Mouse (Mus musculus): ENCODE measurements around the gene Ank2. TPM values are rescaled to one million over a fixed set of nuclear protein-coding genes. Genes with fewer than 3 reads are reported as not detected.
"Not testable (repeated sequence)": the region's sequence is repeated elsewhere in the genome, so short reads cannot be mapped to it uniquely, and the experiment has no call there.

Gene Ank2
- total and polyA plus RNA-seq, 2 experiments from 2014 or later = 160 to 575 TPM

- DNase-seq = no peak
- Histone ChIP-seq H3K4me1 (ENCODE audit: insufficient read depth) (no peaks in the 10 kb centered on the region), H3K36me3 (ENCODE audit: insufficient read depth) (no peaks in the 10 kb centered on the region; the same call in 1 of the 2 replicates), H3K9ac (no peak overlapping the region), H3K4me3 (ENCODE audit: low read depth, low read length) (no peak overlapping the region), H3K4me2 (ENCODE audit: low read depth) (no peak overlapping the region), H3K27me3 (ENCODE audit: insufficient read depth, low read length) (no peaks in the 10 kb centered on the region), H3K9me3 (ENCODE audit: low read length) (no peaks in the 10 kb centered on the region), H3K27ac (ENCODE audit: low read depth, low read length) (no peak overlapping the region)
- no peak for TF ChIP-seq CTCF (IDR thresholded peaks at IDR 0.05; ENCODE audit: low read depth)
- WGBS = 42% methylated on average over 8 of the region's 8 CpGs
- peak; percentile 38; the same call in 1 of the 2 replicates for ATAC-seq
Observed at GRCm38 (mm10) chr3:127345860-127346459, 153.2 kb downstream of the Ank2 start.

- ATAC-seq (no peak), DNase-seq (no peak)
- Histone ChIP-seq H3K4me1 (ENCODE audit: insufficient read depth) (no peaks in the 10 kb centered on the region), H3K4me2 (ENCODE audit: low read depth) (no peak overlapping the region), H3K36me3 (ENCODE audit: insufficient read depth) (peaks cover 5% of the 10 kb centered on the region; the same call in 1 of the 2 replicates), H3K9ac (no peak overlapping the region), H3K27ac (ENCODE audit: low read depth, low read length) (no peak overlapping the region), H3K27me3 (ENCODE audit: insufficient read depth, low read length) (no peaks in the 10 kb centered on the region), H3K4me3 (ENCODE audit: low read depth, low read length) (no peak overlapping the region), H3K9me3 (ENCODE audit: low read length) (no peaks in the 10 kb centered on the region)
- TF ChIP-seq CTCF (IDR thresholded peaks at IDR 0.05; ENCODE audit: low read depth) = no peak
- WGBS = 47% methylated on average over 2 of the region's 2 CpGs
Observed at GRCm38 (mm10) chr3:127341300-127341699, 157.8 kb downstream of the Ank2 start.

- ATAC-seq = no peak
- Histone ChIP-seq H3K27ac (ENCODE audit: low read depth, low read length) (no peak overlapping the region), H3K4me3 (ENCODE audit: low read depth, low read length) (no peak overlapping the region), H3K27me3 (ENCODE audit: insufficient read depth, low read length) (no peaks in the 10 kb centered on the region), H3K9me3 (ENCODE audit: low read length) (no peaks in the 10 kb centered on the region), H3K36me3 (ENCODE audit: insufficient read depth) (peaks cover 7% of the 10 kb centered on the region; the same call in 1 of the 2 replicates), H3K4me1 (ENCODE audit: insufficient read depth) (no peaks in the 10 kb centered on the region), H3K9ac (no peak overlapping the region), H3K4me2 (ENCODE audit: low read depth) (no peak overlapping the region)
- no peak for TF ChIP-seq CTCF (IDR thresholded peaks at IDR 0.05; ENCODE audit: low read depth)
- 87% methylated on average over 6 of the region's 6 CpGs for WGBS
- no peak for DNase-seq
Observed at GRCm38 (mm10) chr3:127334876-127335275, 164.3 kb downstream of the Ank2 start.

- H3K9me3 ChIP-seq (ENCODE audit: low read length) = no peaks in the 10 kb centered on the region
Observed at GRCm38 (mm10) chr3:127331562-127331961, 167.6 kb downstream of the Ank2 start.

GRCm38 (mm10) chr3:127326355-127326754, 172.8 kb downstream of the Ank2 start:
- Histone ChIP-seq H3K4me2 (ENCODE audit: low read depth) (no peak overlapping the region), H3K4me1 (ENCODE audit: insufficient read depth) (no peaks in the 10 kb centered on the region), H3K27ac (ENCODE audit: low read depth, low read length) (no peak overlapping the region), H3K9me3 (ENCODE audit: low read length) (no peaks in the 10 kb centered on the region), H3K9ac (no peak overlapping the region), H3K27me3 (ENCODE audit: insufficient read depth, low read length) (no peaks in the 10 kb centered on the region), H3K36me3 (ENCODE audit: insufficient read depth) (no peaks in the 10 kb centered on the region), H3K4me3 (ENCODE audit: low read depth, low read length) (no peak overlapping the region)
- 86% methylated on average over 8 of the region's 8 CpGs for WGBS
- peak; percentile 42; the same call in 1 of the 2 replicates for TF ChIP-seq CTCF (IDR thresholded peaks at IDR 0.05; ENCODE audit: low read depth)
- no peak for DNase-seq
- ATAC-seq = peak; percentile 36; the same call in 1 of the 2 replicates

More at GRCm38 (mm10) chr3:127331562-127331961, 167.6 kb downstream of the Ank2 start:
- Histone ChIP-seq H3K4me2 (ENCODE audit: low read depth) (no peak overlapping the region), H3K27ac (ENCODE audit: low read depth, low read length) (no peak overlapping the region), H3K27me3 (ENCODE audit: insufficient read depth, low read length) (no peaks in the 10 kb centered on the region), H3K9ac (no peak overlapping the region), H3K4me1 (ENCODE audit: insufficient read depth) (no peaks in the 10 kb centered on the region), H3K36me3 (ENCODE audit: insufficient read depth) (0 out of 2 replicates have a peak, but pooled peaks cover 2% of the 10 kb centered on the region), H3K4me3 (ENCODE audit: low read depth, low read length) (no peak overlapping the region)
- 89% methylated on average over 6 of the region's 6 CpGs for WGBS
- ATAC-seq (no peak), DNase-seq (no peak)
- no peak for TF ChIP-seq CTCF (IDR thresholded peaks at IDR 0.05; ENCODE audit: low read depth)

- peak; percentile 91 for TF ChIP-seq CTCF (IDR thresholded peaks at IDR 0.05; ENCODE audit: low read depth)
- no peak overlapping the region for H3K4me2 ChIP-seq (ENCODE audit: low read depth)
- peak; percentile 80 for DNase-seq
- no peak overlapping the region for H3K4me3 ChIP-seq (ENCODE audit: low read depth, low read length)
- H3K36me3 ChIP-seq (ENCODE audit: insufficient read depth) = no peaks in the 10 kb centered on the region
- ATAC-seq = no peak
- no peaks in the 10 kb centered on the region for H3K4me1 ChIP-seq (ENCODE audit: insufficient read depth)
- no peak overlapping the region for H3K27ac ChIP-seq (ENCODE audit: low read depth, low read length)
- H3K9ac ChIP-seq = no peak overlapping the region
- no peaks in the 10 kb centered on the region for H3K9me3 ChIP-seq (ENCODE audit: low read length)
- H3K27me3 ChIP-seq (ENCODE audit: insufficient read depth, low read length) = no peaks in the 10 kb centered on the region
Observed at GRCm38 (mm10) chr3:127322870-127323269, 176.3 kb downstream of the Ank2 start.

- no peak overlapping the region for H3K9ac ChIP-seq
- WGBS = 91% methylated on average over 5 of the region's 5 CpGs
Observed at GRCm38 (mm10) chr3:127321645-127322044, 177.5 kb downstream of the Ank2 start.

GRCm38 (mm10) chr3:127321031-127321430, 178.1 kb downstream of the Ank2 start:
- not testable (repeated sequence) for H3K4me3 ChIP-seq (ENCODE audit: low read depth, low read length); H3K27ac ChIP-seq (ENCODE audit: low read depth, low read length); H3K27me3 ChIP-seq (ENCODE audit: insufficient read depth, low read length); H3K9me3 ChIP-seq (ENCODE audit: low read length); H3K4me1 ChIP-seq (ENCODE audit: insufficient read depth); H3K9ac ChIP-seq; ATAC-seq; H3K4me2 ChIP-seq (ENCODE audit: low read depth); H3K36me3 ChIP-seq (ENCODE audit: insufficient read depth); DNase-seq
- 88% methylated on average over 5 of the region's 5 CpGs for WGBS

More at GRCm38 (mm10) chr3:127321645-127322044, 177.5 kb downstream of the Ank2 start:
- no peaks in the 10 kb centered on the region for H3K4me1 ChIP-seq (ENCODE audit: insufficient read depth)
- no peak for DNase-seq
- no peak overlapping the region for H3K4me3 ChIP-seq (ENCODE audit: low read depth, low read length)
- no peak overlapping the region for H3K4me2 ChIP-seq (ENCODE audit: low read depth)
- H3K9me3 ChIP-seq (ENCODE audit: low read length) = no peaks in the 10 kb centered on the region
- H3K27ac ChIP-seq (ENCODE audit: low read depth, low read length) = no peak overlapping the region
- no peaks in the 10 kb centered on the region for H3K36me3 ChIP-seq (ENCODE audit: insufficient read depth)
- TF ChIP-seq CTCF (IDR thresholded peaks at IDR 0.05; ENCODE audit: low read depth) = no peak
- no peaks in the 10 kb centered on the region for H3K27me3 ChIP-seq (ENCODE audit: insufficient read depth, low read length)
- ATAC-seq = no peak

All from forebrain, postnatal 0 days (tissue).